Mouse (Mus musculus) brain, embryonic 14.5 days (tissue): ENCODE results near the gene 2310061N02Rik.

ENCODE experiments used
- CTCF ChIP-seq: fragments of 200-500 bp; IDR thresholded peaks from 2 replicates; pipeline ENCODE4 v1.5.1; 2012; ENCODE audit warnings: inconsistent platforms, mild to moderate bottlenecking, moderate library complexity, borderline replicate concordance; ENCODE audit not compliant: insufficient read depth, insufficient read length; ENCODE audit errors: extremely low read depth
- POLR2A ChIP-seq: fragments of 200-500 bp; IDR thresholded peaks from 2 replicates; pipeline ENCODE4 v1.6.1; 2012; ENCODE audit warnings: mild to moderate bottlenecking, inconsistent platforms, borderline replicate concordance; ENCODE audit not compliant: poor library complexity, insufficient read depth, insufficient read length, severe bottlenecking; ENCODE audit errors: extremely low read depth

DNA sequence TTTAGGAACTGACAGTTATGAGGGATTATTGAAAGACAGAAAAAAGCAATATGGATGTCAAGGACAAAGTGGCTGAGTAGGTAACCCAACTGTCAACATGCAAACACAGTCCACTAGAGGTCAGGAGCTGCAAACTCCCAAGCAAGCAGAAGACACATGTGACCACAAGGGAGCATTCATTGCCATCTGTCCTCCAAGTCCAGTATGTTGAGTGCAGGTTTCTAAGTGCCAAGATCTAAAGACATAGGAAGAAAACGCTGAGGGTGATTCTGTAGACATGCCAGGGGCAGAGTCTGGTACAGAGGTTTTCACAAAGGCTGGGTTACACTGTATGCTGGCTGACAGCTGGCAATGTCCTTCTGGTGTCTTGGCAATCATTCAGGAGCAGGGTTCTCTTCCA lies 50.3 kb downstream of the 2310061N02Rik start:
- TF ChIP-seq POLR2A (no peak), CTCF (peak; percentile 28; the same call in 1 of the 2 replicates)
